Mouse (Mus musculus) liver, adult (tissue): ENCODE data around the gene Gm13030.

ENCODE experiments used
- GATA4 ChIP-seq: IDR thresholded peaks from 2 replicates; pipeline ENCODE4 v1.6.1; 2014; ENCODE audit warnings: mild to moderate bottlenecking, low read length; ENCODE audit not compliant: insufficient replicate concordance

Gm13030 gene

DNA sequence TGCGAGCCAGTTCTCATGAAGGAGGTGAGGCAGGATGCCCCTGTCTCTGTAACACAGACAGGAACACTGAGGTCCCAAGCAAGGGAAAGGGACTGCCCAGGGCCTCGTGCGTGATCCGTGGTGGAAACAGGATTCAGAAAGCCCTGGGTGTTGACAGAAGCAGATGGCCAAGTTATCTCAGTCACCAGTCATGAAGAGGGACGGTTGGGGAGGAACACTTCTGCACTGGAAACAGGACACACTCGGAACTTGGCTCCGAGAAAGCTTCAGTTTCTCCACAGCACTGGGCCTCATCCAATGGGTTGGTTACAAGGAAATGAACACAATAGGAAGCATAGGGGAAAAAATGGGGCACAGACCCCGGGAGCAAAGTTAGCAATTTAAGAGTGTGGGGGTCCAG lies 5.0 kb upstream of the Gm13030 start:
- TF ChIP-seq GATA4, result no peak

DNA sequence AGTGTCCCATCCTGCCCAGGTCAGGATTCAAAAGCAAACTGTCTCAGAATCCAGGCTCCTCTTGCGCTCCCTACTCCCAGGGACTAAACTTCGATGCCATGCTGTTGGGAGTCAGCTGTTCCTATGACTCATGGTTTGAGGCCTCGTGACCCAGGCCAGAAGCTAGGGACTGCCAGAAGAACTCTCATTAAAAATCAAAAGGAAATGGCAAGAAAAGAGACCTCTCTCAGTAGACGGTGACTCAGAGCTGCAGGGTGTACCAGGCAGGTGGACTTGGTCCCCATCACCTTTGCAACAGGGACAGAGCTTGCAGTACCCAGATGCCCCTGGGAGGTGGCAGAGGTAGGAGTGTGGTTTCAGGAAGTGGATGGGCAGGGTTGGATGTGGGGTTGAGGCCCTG lies 4.0 kb upstream of the Gm13030 start, which contains the start of gene Pla2g2e:
Pla2g2e (plus strand) TSS at position 212 of the 400 bp plus-strand sequence.
- TF ChIP-seq GATA4, result no peak

DNA sequence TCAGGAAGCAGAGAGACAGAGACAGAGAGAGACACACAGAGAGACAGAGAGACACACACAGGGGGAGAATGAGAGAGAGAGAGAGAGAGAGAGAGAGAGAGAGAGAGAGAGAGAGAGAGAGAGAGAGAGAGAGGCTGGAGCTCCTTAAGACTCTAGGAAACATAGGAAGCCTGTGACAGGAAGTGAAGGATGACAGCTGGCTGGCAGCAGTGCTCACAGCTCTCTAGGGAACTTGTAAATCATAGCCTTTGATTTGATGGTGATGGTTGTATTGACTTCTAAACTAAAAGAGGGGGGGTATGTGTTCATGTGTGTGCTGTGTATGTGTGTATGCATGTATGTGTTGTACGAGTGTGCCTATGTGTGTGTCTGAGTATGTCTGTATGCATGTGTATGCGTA lies 2.2 kb upstream of the Gm13030 start:
- no peak for TF ChIP-seq GATA4

DNA sequence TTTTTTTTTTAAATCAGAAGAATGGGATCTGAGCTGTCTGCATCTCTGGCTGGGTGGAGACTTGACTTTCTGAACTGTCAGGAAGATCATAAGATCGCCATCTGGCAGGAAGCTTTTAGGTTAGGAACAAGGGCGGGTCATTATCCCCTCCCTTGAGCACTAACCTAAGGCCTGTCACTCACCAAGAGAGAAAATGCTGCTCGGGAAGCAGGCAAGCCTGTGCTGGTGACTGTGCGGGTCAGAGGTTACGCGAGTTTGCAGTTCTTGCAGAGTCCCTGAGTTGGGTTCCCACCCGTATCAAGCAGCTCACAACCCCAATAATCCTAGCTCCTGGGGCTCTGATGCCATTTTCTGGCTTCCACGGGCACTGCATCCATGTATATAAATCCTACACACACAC lies 5.1 kb downstream of the Gm13030 start:
- no peak for TF ChIP-seq GATA4

DNA sequence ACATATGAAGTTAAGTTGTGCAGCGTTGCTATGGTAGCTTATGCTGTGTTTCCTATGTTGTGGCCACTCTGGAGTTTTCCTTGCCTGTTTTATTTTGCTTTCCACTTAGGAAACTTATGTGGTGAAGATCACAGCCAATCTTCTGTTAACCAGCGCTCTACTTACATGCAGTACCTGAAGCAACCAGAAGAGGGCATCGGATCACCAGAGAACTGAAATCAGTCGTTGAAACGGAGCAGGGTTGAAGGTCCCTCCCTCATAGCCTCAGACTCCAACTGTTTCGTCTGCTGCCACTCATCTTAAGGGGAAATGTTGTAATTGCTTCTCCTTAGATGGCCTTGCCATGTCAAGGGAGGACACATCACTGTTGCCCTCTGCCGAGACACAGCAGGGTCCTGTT lies 7.4 kb downstream of the Gm13030 start:
- TF ChIP-seq GATA4, result no peak

DNA sequence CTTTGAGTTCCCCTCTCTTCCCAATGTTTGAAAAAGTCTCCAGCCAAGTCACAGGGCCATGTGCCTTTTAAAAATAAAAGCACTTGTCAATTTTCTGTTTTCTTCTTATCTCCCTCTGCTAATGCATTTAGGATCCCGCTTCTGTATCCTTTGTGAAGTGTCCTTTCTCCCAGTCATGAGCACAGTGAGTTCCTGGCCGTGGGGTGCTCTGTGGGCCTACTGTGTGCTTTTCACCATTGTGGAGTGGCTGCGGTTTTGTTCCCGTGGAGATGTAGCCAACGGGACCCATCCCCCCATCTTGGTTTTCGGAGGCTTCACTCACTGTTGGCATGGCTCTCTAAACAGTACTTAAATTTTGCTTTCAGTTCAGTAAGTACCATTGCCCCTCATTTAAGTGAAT lies 7.8 kb downstream of the Gm13030 start:
- no peak for TF ChIP-seq GATA4

DNA sequence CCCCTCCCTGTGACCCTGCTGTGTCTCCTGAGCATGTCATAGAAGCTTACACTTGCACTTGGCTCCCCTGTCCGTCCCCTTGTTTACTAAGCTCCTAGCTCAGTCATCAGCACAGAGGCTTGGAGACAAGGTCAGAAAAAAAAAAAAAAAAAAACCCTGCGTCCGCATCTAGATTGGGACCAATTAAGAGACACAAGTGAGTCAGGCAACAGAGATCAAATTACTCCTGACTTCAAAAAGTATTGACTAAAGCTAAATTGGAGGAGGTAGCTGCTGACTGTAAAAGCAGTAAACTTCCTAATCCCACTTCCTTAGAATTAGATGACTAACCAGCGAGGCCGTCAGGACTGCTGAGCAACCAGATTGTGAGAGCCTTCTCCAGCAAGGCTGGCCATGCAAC lies 8.7 kb downstream of the Gm13030 start:
- TF ChIP-seq GATA4, result no peak

DNA sequence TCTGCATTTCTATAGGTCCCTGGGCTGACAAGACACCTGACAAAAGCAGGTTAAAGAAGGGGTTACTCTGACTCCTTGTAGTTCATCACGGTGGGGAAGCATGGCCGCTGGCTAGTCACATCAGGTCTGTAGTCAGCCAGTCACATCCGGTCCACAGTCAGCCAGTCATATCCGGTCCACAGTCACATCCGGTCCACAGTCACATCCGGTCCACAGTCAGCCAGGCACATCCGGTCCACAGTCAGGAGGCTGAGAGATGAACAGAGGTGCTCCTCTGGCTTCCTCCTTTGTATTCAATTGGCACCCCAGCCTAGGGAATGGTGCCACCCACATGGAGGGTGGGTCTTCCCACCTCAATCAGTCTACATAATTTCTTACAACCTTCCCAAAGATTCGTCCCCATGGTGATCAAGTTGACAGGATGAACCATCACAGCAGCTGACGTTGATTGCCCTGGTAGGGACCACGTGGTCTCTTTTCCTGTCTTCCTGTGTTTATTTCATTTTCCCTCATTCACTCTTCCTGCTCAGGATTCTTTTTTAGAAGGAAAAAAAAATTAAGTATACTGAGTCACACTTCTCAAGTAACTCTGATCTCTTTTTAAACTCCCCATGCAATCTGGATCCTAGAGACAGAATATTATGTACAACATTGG lies 10.3 kb downstream of the Gm13030 start, which contains the start of gene Pla2g5:
Pla2g5 (minus strand) TSS at position 139 of the 655 bp plus-strand sequence.
- no peak for TF ChIP-seq GATA4

DNA sequence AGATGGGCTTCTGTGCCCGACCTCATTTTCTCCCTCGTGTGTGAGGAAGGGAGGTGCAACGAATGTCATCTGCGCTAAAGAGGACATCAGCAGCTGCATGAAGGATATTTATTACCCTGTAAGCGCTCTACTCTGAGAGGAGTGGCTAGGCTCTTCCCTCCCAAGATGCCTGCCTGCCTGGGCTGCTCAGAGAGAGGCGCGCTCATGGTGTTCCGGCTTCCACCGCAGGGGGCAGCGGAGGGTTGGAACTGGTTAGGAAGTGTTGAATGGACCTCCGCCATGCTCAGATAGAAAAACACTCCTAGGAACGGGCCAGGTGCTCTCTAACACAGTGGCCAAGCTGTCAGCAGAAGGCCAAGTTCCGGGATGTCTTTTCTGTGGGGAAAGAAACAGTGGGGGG lies 14.0 kb downstream of the Gm13030 start:
- no peak for TF ChIP-seq GATA4

DNA sequence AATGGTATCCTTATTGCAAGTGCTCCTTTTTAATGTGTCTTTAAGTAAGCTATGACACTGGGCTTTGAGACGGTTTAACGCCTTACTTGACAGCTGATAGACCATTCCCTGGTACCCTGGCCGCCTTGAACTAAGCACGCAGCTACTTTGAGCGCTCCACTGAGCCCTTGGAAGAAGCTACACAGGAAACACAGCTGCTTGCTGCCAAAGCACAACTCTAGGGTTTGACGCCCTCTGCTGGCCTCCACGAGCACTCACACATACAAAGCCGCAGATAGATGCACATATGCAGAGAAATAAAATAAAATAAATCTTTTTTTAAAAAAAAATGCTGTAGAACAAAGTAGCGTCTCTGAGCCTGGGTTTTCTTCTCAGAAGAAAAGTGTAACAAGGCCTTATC lies 14.5 kb downstream of the Gm13030 start:
- no peak for TF ChIP-seq GATA4

DNA sequence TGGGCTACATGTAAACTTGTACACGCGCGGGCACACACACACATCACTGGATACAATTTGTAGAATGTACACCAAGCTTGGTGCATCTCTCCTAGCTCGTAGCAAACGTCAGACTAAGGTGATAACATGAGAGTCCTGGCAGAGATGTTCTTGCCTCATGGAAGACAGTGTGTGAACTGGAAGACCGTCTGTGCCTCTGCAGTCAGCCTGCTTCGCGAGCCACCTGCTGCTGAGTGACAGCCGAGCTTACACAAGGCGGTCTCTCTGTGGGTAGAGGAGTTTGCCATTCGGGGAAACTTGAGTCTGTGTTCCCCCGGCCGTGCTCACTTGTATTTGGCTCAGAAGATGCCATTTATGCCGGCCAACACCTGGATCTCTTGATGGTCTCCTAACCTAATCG lies 15.3 kb downstream of the Gm13030 start:
- no peak for TF ChIP-seq GATA4

DNA sequence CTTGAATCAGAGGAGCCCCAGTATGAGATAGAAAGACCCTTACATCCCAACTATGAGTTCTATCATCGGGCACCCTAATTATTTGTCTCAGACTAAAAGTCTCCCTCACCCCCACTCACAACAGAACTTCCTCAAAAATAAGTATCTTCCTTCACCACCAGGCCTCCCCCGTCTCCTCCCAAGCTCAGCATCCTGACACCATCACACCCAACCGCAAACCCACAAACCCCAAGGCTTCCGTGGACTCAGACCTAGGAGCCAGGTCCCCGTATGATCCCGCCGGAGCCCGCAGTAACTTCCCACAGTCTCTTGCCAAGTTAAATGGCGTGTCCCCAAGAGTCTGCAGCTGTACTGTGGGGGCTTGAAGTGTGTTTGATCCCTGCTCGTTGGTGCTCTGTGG lies 16.2 kb downstream of the Gm13030 start:
- no peak for TF ChIP-seq GATA4

DNA sequence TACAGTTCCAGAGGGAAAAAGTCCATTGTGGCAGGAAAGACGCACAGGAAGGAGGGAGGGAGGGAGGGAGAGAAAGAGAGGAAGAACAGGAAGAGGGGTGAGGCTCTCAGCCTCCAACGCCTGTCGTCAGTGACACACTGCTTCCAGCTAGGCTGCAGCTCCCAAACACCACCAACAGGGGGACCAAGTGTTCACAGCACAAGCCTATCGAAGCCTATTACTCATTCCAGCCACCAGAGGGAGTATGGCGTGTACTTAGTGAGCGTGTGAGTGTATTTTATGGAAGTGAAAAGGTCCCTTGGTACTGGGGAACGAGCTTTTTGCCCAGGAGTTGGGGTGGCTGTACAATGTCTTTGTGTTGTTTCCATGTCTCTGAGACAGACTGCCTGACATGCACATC lies 17.3 kb downstream of the Gm13030 start:
- TF ChIP-seq GATA4, result no peak

DNA sequence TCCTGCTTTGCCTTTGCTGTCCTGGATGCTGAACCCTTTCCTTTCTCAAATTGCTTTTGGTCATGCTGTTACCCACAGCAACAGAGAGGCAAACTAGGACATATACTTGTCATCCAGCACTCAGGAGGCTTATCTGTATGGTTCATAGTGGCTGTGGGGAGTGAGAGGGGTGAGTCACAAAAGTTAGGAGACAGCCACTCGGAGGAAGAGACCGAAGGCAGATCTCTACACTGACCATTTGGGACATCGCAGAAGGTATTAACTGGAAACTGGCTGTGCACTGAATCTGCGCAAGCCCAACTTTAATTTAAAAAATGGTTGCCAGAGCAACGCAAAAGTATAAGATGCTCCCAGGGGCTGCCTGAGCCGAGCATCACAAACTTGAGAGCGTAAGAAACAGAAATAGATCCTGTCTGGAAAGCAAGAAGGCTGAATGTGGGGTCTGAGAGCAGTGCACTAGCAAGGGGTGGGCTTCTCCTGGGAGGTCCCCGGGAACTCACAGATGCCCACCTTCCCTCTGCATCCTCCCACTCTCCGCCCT lies 18.6 kb downstream of the Gm13030 start:
- TF ChIP-seq GATA4, result no peak

DNA sequence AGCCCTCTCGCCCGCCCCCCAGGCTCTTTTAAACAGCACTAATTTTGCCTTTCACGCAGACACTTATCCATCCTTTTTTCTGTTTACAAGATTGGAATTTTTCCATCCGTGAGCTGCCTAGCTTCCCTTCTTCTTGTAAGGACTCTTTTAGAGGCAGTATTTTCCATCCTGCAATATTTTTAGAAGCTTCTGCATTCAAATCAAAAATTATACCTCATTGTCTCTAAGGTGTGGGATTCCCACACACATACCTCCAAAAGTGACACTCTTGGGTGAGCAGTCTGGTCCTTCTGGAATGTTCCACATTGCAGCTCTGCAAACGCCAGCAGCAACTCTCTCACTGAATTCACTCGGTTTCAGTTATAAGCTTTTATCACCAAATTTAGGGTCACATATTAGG lies 20.8 kb downstream of the Gm13030 start:
- TF ChIP-seq GATA4, result no peak

DNA sequence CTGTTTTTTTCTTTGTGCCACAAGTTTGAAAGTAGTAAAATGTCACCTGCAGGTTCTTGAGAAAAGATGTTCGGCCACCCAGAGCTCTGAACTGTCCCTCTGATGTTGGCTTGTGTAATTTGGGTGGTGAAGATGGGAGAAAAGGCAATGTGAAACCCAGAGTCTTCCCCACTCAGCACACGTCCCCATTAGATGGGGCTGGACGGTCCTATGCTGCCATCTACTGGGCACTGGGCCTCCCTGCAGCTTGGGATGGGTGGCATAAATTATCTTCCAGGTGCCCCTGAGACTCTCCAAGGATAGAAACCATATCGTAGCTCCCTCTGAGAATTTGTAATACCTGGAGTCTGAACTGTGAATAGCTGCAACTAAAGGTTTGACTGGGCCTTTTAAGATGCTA lies 22.3 kb downstream of the Gm13030 start:
- TF ChIP-seq GATA4, result no peak

DNA sequence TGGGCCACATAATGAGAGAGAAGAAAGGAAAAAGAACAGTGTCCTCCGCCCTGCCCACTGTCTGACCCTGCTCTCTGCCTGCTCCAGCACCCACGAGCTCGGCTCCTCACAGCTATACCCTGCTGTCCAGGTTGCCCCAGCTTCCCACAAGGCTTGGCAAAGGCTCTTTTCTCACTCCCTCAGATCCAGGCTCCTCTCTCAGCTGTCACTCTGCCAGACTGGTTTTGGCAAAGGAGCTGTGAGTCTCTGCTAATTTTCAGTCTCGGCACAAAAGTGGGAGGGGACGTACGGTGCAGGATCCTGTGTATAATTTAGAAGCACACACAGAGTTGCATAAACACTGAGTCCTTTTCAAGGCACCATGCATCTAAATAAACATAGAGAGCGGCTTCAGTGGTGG lies 32.4 kb downstream of the Gm13030 start:
- TF ChIP-seq GATA4, result no peak
